Mouse (Mus musculus) gastrocnemius, postnatal 14 days (tissue): Measurements from ENCODE around the gene C330021F23Rik. TPM values are rescaled to one million over a fixed set of nuclear protein-coding genes. Genes with fewer than 3 reads are reported as not detected.
"Not testable (repeated sequence)": the region's sequence is repeated elsewhere in the genome, so short reads cannot be mapped to it uniquely, and the experiment has no call there.

Source experiments
- DNase-seq: peaks from one replicate; pipeline ENCODE4 v3.0.0; 2021; ENCODE audit warnings: mixed read lengths
- intact Hi-C: fragments of 180-260 bp; cut with DNase I; formaldehyde crosslinking; loops from one replicate; pipeline ENCODE4 v1.15.1; 2025; ENCODE audit warnings: low total_unique reads
- long read RNA-seq, 2 experiments: library from polyadenylated mRNA; stranded (forward); transcript quantifications; one replicate each; pipeline ENCODE4 v2.0.0; 2021
- total RNA-seq, 2 experiments: library from RNA; stranded (reverse); gene quantifications; 2 replicates each; pipeline ENCODE4 v1.2.3; 2021

Gene C330021F23Rik
- total RNA-seq, result not detected
- long read RNA-seq, experiment 1, result 0 reads
- long read RNA-seq, experiment 2, result 0 reads

DNA sequence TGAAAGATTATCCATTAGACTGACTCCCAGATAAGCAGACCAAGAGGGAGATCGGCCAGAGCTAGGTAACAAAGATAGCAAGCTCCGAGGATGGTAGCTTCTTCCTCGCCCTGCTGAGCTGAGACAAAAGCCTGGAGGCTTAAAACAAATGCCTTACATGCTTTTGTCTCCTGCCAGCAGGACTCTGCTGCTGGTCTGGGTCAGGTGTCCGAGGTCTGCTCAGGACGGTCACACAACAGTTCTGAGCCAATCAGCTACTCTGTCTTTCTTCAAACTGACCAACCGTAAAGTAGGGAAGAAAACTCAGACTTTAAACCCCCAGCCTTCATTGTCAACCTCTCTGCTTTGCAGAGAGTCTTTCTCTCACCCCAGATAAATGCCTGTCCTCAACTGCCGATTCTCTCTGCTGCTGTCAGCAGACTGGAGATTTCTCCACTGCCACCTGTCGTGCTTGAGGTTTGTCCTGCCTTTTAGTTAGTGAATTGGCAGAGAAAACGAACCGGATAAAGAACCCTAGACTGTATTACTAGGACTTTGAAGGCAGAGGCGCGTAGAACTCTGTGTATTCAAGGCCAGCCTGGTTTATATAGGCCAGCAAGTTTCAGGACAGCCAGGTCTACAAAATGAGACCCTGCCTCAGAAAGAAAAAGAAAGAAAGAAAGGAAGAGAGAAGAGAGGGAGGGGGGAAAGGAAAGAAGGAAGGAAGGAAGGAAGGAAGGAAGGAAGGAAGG, at the start of gene C330021F23Rik:
Gene C330021F23Rik (plus strand): TSS at position 350 of the 731 bp plus-strand sequence.
- no peak for DNase-seq
- intact Hi-C loops, result no loop called here

GRCm38 (mm10) chr8:3522007-3522697, 45.6 kb upstream of the C330021F23Rik start:
- intact Hi-C loops, result no loop called here

DNA sequence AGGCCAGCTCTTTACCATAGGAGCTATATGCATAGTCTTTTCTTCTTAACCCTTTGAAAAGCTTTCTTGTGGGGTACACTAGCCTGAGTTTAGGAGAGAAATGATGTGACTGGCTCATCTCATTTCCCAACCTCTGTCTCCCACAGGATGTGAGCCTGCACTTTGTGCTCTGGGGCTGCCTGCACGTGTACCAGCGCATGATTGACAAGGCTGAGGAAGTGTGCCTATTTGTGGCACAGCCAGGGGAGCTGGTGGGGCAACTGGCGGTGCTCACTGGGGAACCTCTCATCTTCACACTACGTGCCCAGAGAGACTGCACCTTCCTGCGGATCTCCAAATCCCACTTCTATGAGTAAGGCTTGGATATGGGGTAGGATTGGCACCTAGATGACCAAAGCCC, 37.0 kb upstream of the C330021F23Rik start:
- DNase-seq, result no peak
- intact Hi-C loops, result no loop called here

More at GRCm38 (mm10) chr8:3522007-3522697, 45.6 kb upstream of the C330021F23Rik start:
- DNase-seq, result no peak

- no peak for DNase-seq
- intact Hi-C loops, result no loop called here
Measured at GRCm38 (mm10) chr8:3531936-3532335, 35.9 kb upstream of the C330021F23Rik start.

GRCm38 (mm10) chr8:3536053-3536841, 31.5 kb upstream of the C330021F23Rik start:
- no peak for DNase-seq
- intact Hi-C loops, result no loop called here

DNA sequence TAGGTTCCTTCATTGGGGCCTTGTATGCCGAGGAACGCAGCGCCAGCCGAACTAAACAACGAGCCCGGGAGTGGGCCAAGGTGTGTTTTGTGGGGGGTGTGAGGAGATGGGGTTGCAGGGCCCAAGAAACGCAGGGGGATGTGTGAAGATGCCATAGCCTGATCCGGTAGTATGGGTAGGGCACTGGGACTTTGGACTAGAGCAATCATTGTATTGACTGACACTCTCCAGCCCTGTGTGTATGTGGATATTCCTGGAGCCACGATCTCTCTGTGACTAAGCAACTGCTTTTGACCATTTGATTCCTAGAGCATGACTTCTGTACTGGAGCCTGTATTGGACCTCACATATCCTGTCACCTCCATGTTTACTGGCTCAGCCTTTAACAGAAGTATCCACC, 30.9 kb upstream of the C330021F23Rik start:
- DNase-seq, result no peak
- intact Hi-C loops, result no loop called here

DNA sequence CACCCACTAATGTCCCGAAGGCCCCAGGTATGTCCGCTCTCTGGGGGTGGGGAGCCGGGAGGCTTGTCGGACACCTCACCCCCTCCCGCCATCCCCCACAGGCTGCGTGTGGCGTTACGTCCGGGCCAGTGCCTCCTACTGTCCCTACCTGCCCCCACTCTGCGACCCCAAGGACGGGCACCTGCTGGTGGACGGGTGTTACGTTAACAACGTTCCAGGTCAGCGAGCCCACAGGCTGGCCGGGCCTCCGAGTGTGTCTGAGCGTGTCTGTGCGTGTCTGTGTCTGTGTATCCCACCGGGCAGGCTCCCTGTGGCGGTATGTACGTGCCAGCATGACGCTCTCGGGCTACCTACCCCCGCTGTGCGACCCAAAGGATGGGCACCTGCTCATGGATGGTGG, 30.1 kb upstream of the C330021F23Rik start:
- DNase-seq, result no peak
- intact Hi-C loops, result no loop called here

GRCm38 (mm10) chr8:3539146-3539545, 28.6 kb upstream of the C330021F23Rik start:
- intact Hi-C loops, result no loop called here
- DNase-seq, result no peak

- DNase-seq, result no peak
- intact Hi-C loops, result no loop called here
Measured at GRCm38 (mm10) chr8:3540076-3540475, 27.7 kb upstream of the C330021F23Rik start.

DNA sequence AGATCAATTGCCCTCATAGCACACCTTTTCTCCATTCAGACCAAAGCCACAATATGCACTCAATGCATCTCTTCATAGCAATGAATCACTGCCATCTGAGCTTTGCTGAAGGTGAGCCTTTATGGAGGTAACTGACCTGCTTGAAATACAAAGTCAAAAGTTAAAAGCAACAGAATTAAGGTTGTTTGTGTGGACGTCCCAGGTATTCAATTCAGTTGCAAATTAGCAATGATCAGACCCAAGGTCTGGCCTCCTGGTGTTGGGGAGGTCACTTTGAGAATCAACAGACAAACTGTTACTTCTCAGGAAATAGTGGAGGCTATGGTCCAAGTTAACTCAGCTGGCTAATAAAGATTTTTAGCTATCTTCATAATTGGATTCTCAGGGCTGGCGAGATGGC, 21.3 kb upstream of the C330021F23Rik start:
- DNase-seq, result no peak
- intact Hi-C loops, result no loop called here

GRCm38 (mm10) chr8:3552240-3552639, 15.6 kb upstream of the C330021F23Rik start:
- intact Hi-C loops, result no loop called here

DNA sequence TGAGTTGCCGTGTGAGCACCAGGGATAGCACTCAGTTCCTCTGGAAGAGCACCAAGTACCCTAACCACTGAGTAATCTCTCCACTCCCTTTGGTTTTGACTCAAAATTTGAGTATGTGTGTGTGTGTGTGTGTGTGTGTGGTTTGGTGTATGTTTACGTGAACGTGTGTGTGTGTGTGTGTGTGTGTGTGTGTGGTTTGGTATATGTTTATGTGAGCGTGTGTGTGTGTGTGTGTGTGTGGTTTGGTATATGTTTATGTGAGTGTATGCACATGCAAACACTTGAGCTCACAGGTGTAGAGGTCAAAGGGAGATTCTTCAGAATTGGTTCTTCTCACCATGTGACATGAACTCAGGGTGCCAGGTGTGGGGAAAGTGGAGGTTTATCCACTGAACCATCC, 11.7 kb upstream of the C330021F23Rik start:
- intact Hi-C loops, result no loop called here

More at GRCm38 (mm10) chr8:3552240-3552639, 15.6 kb upstream of the C330021F23Rik start:
- DNase-seq, result no peak

DNA sequence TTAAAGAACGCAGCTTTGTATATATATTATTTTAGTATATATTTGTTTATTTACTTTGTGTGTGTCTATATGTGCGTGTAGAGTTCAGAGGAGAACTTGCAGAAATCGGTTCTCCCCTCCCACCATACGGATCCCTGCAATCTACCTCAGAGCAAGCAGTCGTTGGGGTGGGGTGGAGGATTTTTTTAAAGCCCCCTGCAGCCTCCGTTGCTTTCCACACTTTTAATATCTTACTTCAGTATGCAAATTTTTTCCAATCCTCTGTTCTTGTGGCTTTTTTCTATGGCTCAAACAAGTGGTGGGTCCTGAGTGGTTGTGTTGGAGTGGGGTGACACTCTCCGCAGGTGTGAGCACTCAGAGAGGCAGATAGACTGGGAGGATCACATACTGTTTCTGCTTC, 588 bp downstream of the C330021F23Rik start:
- intact Hi-C loops, result no loop called here
- no peak for DNase-seq

More for the DNA sequence above, 11.7 kb upstream of the C330021F23Rik start:
- DNase-seq, result no peak

GRCm38 (mm10) chr8:3569784-3570183, 2.0 kb downstream of the C330021F23Rik start:
- no peak for DNase-seq
- intact Hi-C loops, result no loop called here

- intact Hi-C loops, result no loop called here
Measured at GRCm38 (mm10) chr8:3574546-3574945, 6.8 kb downstream of the C330021F23Rik start.

DNA sequence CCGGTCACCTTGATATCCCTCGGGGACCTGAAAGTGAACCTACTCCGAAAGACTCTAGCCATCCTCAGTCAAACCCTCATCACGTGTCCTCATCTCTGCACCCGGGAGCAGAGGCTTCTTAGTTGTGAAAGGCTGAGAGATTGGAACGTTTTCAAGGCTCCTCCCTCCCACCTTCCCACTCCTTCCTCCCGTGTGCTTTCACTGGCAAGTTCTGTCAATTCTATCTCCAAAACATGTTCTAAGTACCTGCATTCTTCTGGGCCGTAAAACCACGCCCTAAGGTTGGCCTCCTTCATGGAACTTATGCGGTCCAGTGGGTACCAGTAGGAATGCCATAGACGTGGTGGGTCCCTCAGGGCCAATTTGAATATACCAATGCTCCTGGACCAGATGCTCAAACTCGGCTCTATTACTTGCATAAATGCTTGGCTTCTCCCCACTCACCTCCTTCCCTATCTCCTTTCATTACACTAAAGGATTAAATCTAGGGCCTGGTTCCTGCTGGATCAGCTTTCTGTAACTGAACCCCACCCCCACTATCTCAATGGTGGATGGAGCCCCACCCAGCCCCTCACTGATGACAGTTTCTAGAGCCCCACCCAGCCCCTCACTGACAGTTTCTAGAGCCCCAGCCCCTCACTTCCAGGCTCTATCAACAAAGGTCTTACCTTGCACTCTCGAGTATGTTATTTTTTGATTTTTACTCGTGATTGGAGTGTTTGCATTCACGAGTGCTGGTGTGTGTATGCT, 8.6 kb downstream of the C330021F23Rik start:
- intact Hi-C loops, result no loop called here

More at GRCm38 (mm10) chr8:3574546-3574945, 6.8 kb downstream of the C330021F23Rik start:
- no peak for DNase-seq

GRCm38 (mm10) chr8:3579390-3580364, 11.9 kb downstream of the C330021F23Rik start:
- DNase-seq, result no peak
- intact Hi-C loops, result no loop called here

More for the DNA sequence above, 8.6 kb downstream of the C330021F23Rik start:
- DNase-seq, result no peak

GRCm38 (mm10) chr8:3581961-3582360, 14.2 kb downstream of the C330021F23Rik start:
- intact Hi-C loops, DNase-seq: not testable (repeated sequence)
